Mouse (Mus musculus) cerebellum, postnatal 25 days (tissue): ENCODE data around the gene Zfp319.

Source experiments
- DNase-seq, 2 experiments: peaks; one replicate each; pipeline ENCODE4 v3.0.0; 2021; ENCODE audit warnings: mixed read lengths in 2 of 2

Gene Zfp319

GRCm38 (mm10) chr8:95348811-95349630 is 17.3 kb upstream of the Zfp319 start:
- peak; percentile 54 to 73 for DNase-seq

- no peak for DNase-seq
Observed at GRCm38 (mm10) chr8:95348356-95348755, 16.6 kb upstream of the Zfp319 start.

GRCm38 (mm10) chr8:95346643-95347545 is 15.1 kb upstream of the Zfp319 start:
- DNase-seq, result peak; percentile 65 to 80

- no peak for DNase-seq
Observed at GRCm38 (mm10) chr8:95344668-95345067, 12.9 kb upstream of the Zfp319 start.

GRCm38 (mm10) chr8:95341721-95342120 is 10.0 kb upstream of the Zfp319 start:
- no peak for DNase-seq

GRCm38 (mm10) chr8:95336363-95336762 is 4.6 kb upstream of the Zfp319 start:
- DNase-seq, result no peak

GRCm38 (mm10) chr8:95335706-95336105 is 4.0 kb upstream of the Zfp319 start:
- no peak for DNase-seq

- DNase-seq, result no peak
Observed at GRCm38 (mm10) chr8:95332437-95333199, 868 bp upstream of the Zfp319 start.

GRCm38 (mm10) chr8:95331156-95331719 is 512 bp downstream of the Zfp319 start:
- no peak for DNase-seq

GRCm38 (mm10) chr8:95330367-95330766 is 1.4 kb downstream of the Zfp319 start:
- DNase-seq, result no peak

GRCm38 (mm10) chr8:95327866-95328465 is 3.8 kb downstream of the Zfp319 start:
- DNase-seq, result no peak

- DNase-seq, result no peak
Observed at GRCm38 (mm10) chr8:95326822-95327221, 4.9 kb downstream of the Zfp319 start.

- DNase-seq, result no peak
Observed at GRCm38 (mm10) chr8:95324646-95325045, 7.1 kb downstream of the Zfp319 start.

- DNase-seq, result no peak
Observed at GRCm38 (mm10) chr8:95323201-95323600, 8.5 kb downstream of the Zfp319 start.

- peak; percentile 59 to 75 for DNase-seq
Observed at GRCm38 (mm10) chr8:95320224-95321139, 11.3 kb downstream of the Zfp319 start.

GRCm38 (mm10) chr8:95315350-95315749 is 16.4 kb downstream of the Zfp319 start:
- no peak for DNase-seq

- no peak for DNase-seq
Observed at GRCm38 (mm10) chr8:95314707-95315106, 17.0 kb downstream of the Zfp319 start.

- DNase-seq, result no peak
Observed at GRCm38 (mm10) chr8:95313857-95314256, 17.9 kb downstream of the Zfp319 start.

GRCm38 (mm10) chr8:95312836-95313235 is 18.9 kb downstream of the Zfp319 start:
- DNase-seq, result no peak

- DNase-seq, result no peak
Observed at GRCm38 (mm10) chr8:95310342-95310970, 21.3 kb downstream of the Zfp319 start, which contains the start of gene Tepp. Tepp (plus strand) TSS chr8:95310566.
